Mouse (Mus musculus) heart, embryonic 12.5 days (tissue): ENCODE measurements around the gene Gabarap. TPM values are rescaled to one million over a fixed set of nuclear protein-coding genes. Genes with fewer than 3 reads are reported as not detected.
A peak's percentile ranks its signal among the peaks of the same experiment; 100 is the strongest.

ENCODE experiments used
- ATAC-seq: fragments of 200-750 bp; cut with Nextera tagmentation; 2 replicates; pipeline ENCODE4 v1.8.0; 2017; ENCODE audit warnings: moderate TSS enrichment, moderate library complexity; ENCODE audit not compliant: insufficient number of reproducible peaks, low FRiP score
- H3K27ac ChIP-seq: fragments of 300-500 bp; sonication (generic); 2 replicates; pipeline ENCODE4 v1.5.1; 2016; ENCODE audit warnings: mild to moderate bottlenecking, moderate library complexity; ENCODE audit not compliant: poor library complexity, severe bottlenecking
- H3K27me3 ChIP-seq: fragments of 300-500 bp; sonication (generic); replicated peaks from 2 replicates; pipeline ENCODE4 v1.6.1; 2016; ENCODE audit warnings: mild to moderate bottlenecking, moderate library complexity
- H3K36me3 ChIP-seq: fragments of 300-500 bp; sonication (generic); 2 replicates; pipeline ENCODE4 v1.6.1; 2016; ENCODE audit warnings: mild to moderate bottlenecking, moderate library complexity
- H3K4me1 ChIP-seq: fragments of 300-500 bp; sonication (generic); replicated peaks from 2 replicates; pipeline ENCODE4 v1.6.1; 2016; ENCODE audit warnings: mild to moderate bottlenecking
- H3K4me2 ChIP-seq: fragments of 300-500 bp; sonication (generic); 2 replicates; pipeline ENCODE4 v1.6.1; 2016; ENCODE audit warnings: mild to moderate bottlenecking, moderate library complexity
- H3K4me3 ChIP-seq: fragments of 300-500 bp; sonication (generic); 2 replicates; pipeline ENCODE4 v1.5.1; 2016; ENCODE audit warnings: mild to moderate bottlenecking
- H3K9ac ChIP-seq: fragments of 300-500 bp; sonication (generic); 2 replicates; pipeline ENCODE4 v1.6.1; 2016; ENCODE audit warnings: mild to moderate bottlenecking, moderate library complexity
- H3K9me3 ChIP-seq: fragments of 300-500 bp; sonication (generic); replicated peaks from 2 replicates; pipeline ENCODE4 v1.6.1; 2016; ENCODE audit warnings: mild to moderate bottlenecking, moderate library complexity
- WGBS: fragments of 180-500 bp; shearing (Covaris S2); methylation state at CpG from one replicate; pipeline ENCODE4 v1.1.7; 2016; 5-methylcytosine and 5-hydroxymethylcytosine counted together
- polyA plus RNA-seq: library from polyadenylated mRNA; unstranded; fragments of >200 nt; fragmentation: Nextera tagmentation; extraction: Ambion mirVana; gene quantifications from 2 replicates; pipeline ENCODE4 v1.2.1, GENCODE M21; 2016

The Gabarap gene
- 445 and 451 TPM in 2 replicates for polyA plus RNA-seq

DNA sequence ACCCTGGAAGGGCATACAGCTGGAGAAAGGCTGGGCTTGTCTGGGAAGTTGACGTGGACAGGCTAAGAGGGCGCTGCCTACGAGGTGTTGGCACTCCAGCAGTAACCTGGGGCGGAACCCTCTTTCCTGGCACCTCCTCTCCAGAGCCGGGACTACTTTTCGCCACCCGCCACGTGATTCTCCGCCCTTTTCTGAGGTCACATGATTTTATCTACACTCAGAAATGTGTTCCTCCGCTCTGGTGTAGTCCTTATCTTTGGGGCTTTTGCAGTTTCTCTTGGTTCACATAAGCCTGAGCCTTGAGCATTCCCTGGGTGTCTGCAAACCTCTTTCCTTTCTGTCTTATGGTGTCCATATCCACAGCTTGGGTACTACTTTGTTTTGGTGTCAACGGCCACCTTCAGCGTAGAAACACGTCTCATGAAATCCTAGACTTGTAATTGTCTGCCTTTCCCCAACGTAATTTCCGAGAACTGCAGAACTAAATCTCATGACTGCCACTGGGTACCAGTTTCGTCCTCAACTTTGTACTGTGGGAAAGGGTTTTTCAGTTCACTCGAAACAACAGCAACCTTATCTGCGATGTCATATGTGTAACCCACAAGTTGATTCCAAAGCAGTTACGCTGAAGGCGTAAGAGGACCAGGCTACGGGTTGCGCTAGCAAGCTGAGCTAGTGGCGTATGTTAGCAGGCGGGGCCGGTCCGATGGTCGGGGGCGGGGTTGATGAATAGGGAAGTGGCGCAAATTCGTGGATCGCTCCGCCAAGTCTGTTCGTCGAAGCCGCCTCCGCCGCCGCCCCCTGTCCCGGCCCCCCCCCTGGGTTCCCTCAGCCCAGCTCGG lies at the start of gene Gabarap:
Gene Gabarap, plus strand, starts transcription at position 294 of the 842 bp plus-strand sequence.
- peak within 1 kb of the TSS; percentile 90 for H3K9ac ChIP-seq
- ATAC-seq: peak; percentile 85
- peaks cover 19% of the 10 kb centered on the region for H3K4me1 ChIP-seq
- WGBS: under 1% methylated on average over 40 of the region's 40 CpGs
- peak within 1 kb of the TSS; percentile 74 for H3K4me2 ChIP-seq
- H3K27ac ChIP-seq: peak within 1 kb of the TSS; percentile 95
- H3K36me3 ChIP-seq: peaks cover 62% of the 10 kb centered on the region
- peak within 1 kb of the TSS; percentile 70 for H3K4me3 ChIP-seq
- no peaks in the 10 kb centered on the region for H3K27me3 ChIP-seq
- no peaks in the 10 kb centered on the region for H3K9me3 ChIP-seq

DNA sequence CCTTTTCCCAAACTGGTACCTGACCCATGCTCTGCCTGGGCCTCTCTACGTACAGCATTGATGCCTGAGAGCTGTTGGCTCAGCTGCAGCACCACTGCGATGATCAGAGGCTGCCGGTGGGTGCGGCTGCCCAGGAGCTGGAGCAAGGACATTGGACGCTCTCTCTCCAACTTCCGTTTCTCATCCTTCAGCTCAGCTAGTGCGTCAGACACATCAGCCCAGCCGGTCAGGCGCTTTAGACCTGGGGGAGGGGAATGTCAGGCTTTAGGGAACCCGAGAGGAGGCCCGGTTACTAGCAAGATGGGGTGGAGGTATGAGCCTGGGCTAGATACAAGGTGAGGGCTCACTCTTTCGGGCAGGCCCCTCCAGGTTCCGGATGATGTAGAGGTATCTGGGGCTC lies 45.7 kb upstream of the Gabarap start:
- H3K4me1 ChIP-seq: peaks cover 29% of the 10 kb centered on the region

DNA sequence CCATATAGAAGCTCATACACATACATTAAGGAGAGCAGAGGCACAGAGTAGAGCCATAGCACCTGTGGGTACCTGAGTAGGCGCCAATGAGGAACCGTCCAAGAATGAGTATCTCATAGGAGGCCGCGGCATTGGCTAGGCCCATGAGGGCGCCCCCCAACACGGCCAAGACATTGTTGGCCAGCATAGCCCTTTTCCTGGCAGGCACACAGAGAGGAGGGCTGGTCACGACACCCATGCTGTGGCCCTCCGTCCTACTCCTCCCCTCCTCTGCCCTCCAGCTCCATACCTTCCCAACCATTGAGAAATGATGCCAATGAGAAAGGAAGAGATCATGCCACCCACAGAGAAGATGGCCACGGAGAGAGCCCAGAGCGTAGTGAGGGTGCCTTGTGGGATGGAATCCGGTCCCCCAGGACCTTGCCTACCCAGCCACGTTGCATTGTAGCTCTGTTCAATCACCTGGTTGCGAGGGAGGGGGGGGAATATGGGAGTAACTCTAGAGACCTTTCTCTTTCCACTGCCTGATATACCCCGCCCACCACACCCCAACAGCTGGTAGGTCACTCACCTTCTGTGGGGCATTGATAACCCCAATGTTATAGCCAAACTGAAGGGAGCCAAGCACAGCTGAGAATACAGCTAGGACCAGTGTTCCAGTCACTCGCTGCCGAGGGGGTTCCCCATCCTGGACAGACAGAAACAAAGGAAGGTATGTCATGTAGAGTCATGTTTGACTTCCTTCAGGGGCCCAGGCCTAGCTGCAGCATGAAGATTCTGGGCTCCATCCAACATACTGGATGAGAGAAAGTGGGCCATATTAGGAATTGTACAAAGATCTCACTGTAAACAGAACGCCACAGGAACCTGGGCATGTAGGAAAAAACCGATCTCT lies 44.7 kb upstream of the Gabarap start:
- Histone ChIP-seq H3K27me3 (peaks cover 12% of the 10 kb centered on the region; the same call in 1 of the 2 replicates), H3K4me2 (peak overlapping the region; percentile 81), H3K4me1 (peaks cover 29% of the 10 kb centered on the region), H3K9ac (0 out of 2 replicates have a peak overlapping the region, but pooled peaks have one; percentile 60), H3K9me3 (no peaks in the 10 kb centered on the region), H3K36me3 (peaks cover 41% of the 10 kb centered on the region), H3K4me3 (peak overlapping the region; percentile 59), H3K27ac (peak overlapping the region; percentile 89)
- 87% methylated on average over 18 of the region's 18 CpGs for WGBS
- ATAC-seq: peak; percentile 41; the same call in 1 of the 2 replicates

More for the DNA sequence above, 45.7 kb upstream of the Gabarap start:
- Histone ChIP-seq H3K27me3 (peaks cover 17% of the 10 kb centered on the region), H3K4me2 (no peak overlapping the region), H3K27ac (no peak overlapping the region), H3K9ac (0 out of 2 replicates have a peak overlapping the region, but pooled peaks have one; percentile 16), H3K4me3 (no peak overlapping the region), H3K9me3 (no peaks in the 10 kb centered on the region), H3K36me3 (peaks cover 41% of the 10 kb centered on the region)
- ATAC-seq: no peak
- WGBS: 65% methylated on average over 13 of the region's 13 CpGs

DNA sequence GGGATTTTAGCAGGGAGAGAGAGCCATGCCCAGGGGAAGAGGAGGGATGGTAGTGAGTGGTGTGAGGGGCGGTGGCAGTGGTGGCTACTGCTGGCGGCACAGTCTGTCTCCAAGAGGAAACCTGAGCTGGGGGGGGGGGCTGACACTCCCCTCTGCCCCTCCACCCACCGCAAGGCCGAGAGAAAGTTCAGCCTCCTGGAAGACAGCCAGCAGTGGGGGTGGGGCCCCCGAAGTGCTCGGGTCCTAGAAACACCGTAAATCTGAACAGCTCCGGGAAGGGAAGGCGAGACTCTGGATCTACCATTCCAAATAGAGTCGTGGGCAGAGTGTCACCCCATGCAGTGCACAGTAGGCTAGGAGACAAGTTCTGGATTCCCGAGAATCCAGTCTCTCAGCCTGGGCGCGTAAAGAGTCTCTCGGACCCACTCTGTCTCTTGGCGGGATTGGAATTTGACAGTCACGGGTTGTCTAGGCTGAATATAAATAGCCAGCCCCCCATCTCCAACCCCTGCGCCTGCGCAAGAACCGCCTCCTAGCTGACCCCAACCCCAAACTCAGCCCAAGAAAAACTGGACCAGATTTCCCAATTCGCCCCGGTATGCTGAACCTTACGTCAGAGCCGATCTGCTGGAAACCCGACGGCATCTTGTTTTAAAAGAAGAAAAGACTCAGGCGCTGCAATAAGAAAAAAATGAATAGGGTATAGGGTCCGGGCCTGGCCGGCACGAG lies 43.4 kb upstream of the Gabarap start:
- Histone ChIP-seq H3K4me2 (peak overlapping the region; percentile 81), H3K4me3 (peak overlapping the region; percentile 59), H3K27ac (peak overlapping the region; percentile 89), H3K9me3 (no peaks in the 10 kb centered on the region), H3K36me3 (peaks cover 36% of the 10 kb centered on the region), H3K27me3 (peaks cover 12% of the 10 kb centered on the region), H3K9ac (peak overlapping the region; percentile 60), H3K4me1 (peaks cover 29% of the 10 kb centered on the region)
- peak; percentile 65 for ATAC-seq
- WGBS: 3% methylated on average over 29 of the region's 29 CpGs

DNA sequence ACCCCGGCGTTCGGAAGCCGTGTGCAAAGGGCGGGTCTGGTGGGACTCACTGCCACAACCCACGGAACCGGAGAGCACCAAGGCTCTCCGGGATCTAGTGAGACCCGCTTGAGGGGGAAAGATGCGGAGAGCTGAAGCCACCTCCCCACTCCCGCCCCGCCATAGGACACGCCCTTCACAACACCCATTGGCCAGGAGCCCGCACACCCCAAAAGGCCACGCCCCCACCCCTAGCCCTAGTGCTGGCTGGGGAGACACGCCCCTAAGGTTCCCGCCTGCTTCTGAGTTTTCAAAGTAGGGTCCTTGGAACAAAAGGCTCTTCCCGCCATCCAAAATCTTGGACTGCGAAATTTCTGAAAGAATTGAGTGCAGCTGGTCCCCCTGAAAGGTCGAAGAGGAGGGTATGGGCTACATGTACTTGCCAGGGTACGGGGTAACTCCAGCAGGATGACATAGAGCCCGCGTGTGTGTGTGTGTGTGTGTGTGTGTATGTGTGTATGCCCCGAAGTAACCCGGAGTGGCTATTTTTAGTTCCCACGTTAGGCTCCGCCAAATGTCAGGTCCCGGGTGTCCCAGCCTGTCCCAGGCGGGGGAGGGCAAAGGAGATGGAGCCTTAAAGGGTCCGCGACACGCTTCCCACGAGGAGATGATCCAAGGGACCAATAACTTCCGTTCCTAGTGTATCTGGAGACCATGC lies 42.7 kb upstream of the Gabarap start, which contains the start of gene Slc2a4:
Gene Slc2a4, minus strand, starts transcription at position 123 of the 697 bp plus-strand sequence.
- Histone ChIP-seq H3K4me2 (peak within 1 kb of the TSS; percentile 81), H3K4me3 (peak within 1 kb of the TSS; percentile 59), H3K27ac (peak within 1 kb of the TSS; percentile 89), H3K4me1 (peaks cover 32% of the 10 kb centered on the region), H3K27me3 (peaks cover 7% of the 10 kb centered on the region), H3K9me3 (no peaks in the 10 kb centered on the region), H3K9ac (peak within 1 kb of the TSS; percentile 60), H3K36me3 (peaks cover 29% of the 10 kb centered on the region)
- ATAC-seq: peak; percentile 95
- under 1% methylated on average over 34 of the region's 34 CpGs for WGBS

DNA sequence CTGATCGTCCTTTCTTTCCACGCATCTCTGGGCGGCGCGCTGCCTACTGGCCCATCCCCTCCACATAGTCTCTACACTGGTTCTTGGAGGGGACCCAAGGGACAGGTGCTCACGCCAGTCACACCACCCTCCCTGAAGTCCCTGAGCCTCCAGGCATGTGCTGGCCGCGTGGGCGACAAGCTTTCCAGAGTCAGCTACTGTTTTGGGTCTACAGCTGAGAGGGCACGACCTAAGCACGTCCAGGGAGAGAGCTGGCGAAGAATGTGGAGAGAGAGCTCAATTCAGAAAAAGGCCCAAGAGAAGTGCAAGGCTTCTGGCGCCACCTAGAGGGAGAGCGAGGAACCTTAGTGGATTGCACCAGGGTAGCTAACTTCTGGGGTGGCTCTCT lies 42.2 kb upstream of the Gabarap start:
- peak overlapping the region; percentile 81 for H3K4me2 ChIP-seq
- H3K9me3 ChIP-seq: no peaks in the 10 kb centered on the region
- H3K27me3 ChIP-seq: peaks cover 7% of the 10 kb centered on the region
- H3K36me3 ChIP-seq: peaks cover 25% of the 10 kb centered on the region
- H3K27ac ChIP-seq: peak overlapping the region; percentile 89
- WGBS: under 1% methylated on average over 14 of the region's 14 CpGs
- H3K4me3 ChIP-seq: peak overlapping the region; percentile 59
- peak overlapping the region; percentile 60 for H3K9ac ChIP-seq
- ATAC-seq: 0 out of 2 replicates have a peak, but pooled peaks have one; percentile 31
- H3K4me1 ChIP-seq: peaks cover 38% of the 10 kb centered on the region

DNA sequence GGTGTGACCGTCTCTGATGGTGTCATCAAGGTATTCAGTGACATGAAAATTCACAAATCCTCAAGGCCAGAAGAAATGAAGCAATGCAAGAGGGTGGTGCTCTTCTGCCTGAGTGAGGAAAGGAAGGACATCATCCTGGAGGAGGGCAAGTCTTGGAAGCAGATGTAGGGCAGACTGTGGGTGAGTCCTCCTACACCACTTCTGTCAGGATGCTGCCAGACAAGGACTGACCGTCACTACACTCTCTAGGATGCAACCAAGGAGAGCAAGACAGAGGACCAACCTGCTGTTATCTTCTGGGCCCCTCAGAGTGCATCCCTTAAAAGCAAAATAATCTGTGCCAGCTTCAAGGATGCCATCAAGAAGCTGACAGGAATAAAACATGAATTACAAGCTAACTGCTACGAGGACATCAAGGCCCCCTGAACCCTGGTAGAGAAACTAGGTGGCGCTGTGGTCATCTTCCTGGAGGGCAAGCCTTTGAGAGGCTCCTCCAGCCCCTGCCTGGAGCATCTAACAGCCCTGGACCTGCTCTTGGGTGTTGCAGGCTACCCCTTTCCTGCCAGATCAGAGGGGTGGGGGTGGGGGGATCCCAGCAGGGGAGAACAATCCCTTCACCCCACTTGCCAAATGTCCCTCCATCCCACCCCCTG lies 40.0 kb upstream of the Gabarap start:
- Histone ChIP-seq H3K4me2 (no peak overlapping the region), H3K4me3 (no peak overlapping the region), H3K27me3 (peaks cover 4% of the 10 kb centered on the region), H3K36me3 (0 out of 2 replicates have a peak, but pooled peaks cover 3% of the 10 kb centered on the region), H3K9me3 (no peaks in the 10 kb centered on the region), H3K9ac (no peak overlapping the region), H3K4me1 (peaks cover 34% of the 10 kb centered on the region), H3K27ac (no peak overlapping the region)
- no peak for ATAC-seq
- WGBS: 38% methylated on average over 4 of the region's 4 CpGs

DNA sequence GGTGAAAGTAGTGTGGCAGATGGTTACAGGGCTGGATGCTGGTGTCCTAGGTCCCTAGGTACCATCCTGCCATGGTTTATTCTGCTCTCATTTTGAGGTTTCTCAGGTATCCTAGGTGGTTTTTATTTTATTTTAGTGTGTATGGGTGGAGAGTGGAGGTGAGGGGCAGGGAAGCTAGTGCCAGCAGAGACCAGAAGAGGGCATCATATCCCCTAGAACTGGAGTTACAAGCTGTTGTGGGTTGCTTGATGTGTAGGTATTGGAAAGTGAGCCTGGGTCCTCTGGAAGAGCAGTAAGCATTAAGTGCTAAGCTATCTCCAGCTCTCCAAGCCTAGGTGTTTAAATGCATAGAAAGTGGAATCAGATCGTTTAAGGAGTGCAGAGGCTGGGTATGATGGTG lies 38.7 kb upstream of the Gabarap start:
- no peaks in the 10 kb centered on the region for H3K36me3 ChIP-seq
- H3K27ac ChIP-seq: no peak overlapping the region
- WGBS: 34% methylated on average over 1 of the region's 1 CpGs
- no peak overlapping the region for H3K4me3 ChIP-seq
- peaks cover 4% of the 10 kb centered on the region; the same call in 1 of the 2 replicates for H3K27me3 ChIP-seq
- H3K4me2 ChIP-seq: no peak overlapping the region
- H3K9ac ChIP-seq: no peak overlapping the region
- peaks cover 21% of the 10 kb centered on the region for H3K4me1 ChIP-seq
- no peak for ATAC-seq
- H3K9me3 ChIP-seq: no peaks in the 10 kb centered on the region

DNA sequence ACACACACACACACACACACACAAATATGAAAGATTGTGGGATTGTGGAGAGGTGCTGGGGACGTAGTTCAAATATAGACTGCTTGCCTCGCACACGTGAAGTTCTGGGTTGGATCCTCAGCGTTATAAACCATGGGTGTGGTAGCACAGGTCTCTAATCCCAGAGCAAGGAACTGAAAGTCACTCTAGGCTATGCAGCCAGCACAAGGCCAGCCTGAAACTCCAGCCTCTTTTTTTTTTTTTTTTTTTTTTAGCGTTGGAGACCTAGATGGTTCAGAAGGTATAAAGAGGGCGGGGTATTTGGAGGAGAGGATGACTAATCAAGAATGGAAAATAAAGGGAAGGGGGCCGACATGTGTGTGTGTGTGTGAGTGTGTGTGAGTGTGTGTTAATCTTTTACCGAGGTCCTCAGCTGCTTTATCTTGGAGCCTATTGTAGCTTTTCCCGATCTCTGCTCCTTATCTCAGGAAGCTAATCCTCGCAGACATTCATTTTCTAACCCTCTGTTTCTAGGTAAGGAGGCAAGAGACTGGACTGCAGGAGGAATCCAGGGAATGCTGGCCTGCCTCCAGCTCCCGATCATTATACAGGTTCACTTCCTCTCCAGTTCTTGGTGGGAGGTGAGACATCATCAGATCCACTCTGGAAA lies 37.6 kb upstream of the Gabarap start:
- no peak overlapping the region for H3K9ac ChIP-seq
- H3K27me3 ChIP-seq: peaks cover 9% of the 10 kb centered on the region; the same call in 1 of the 2 replicates
- WGBS: 31% methylated on average over 11 of the region's 11 CpGs
- H3K9me3 ChIP-seq: no peaks in the 10 kb centered on the region
- no peak for ATAC-seq
- H3K36me3 ChIP-seq: no peaks in the 10 kb centered on the region
- no peak overlapping the region for H3K27ac ChIP-seq
- H3K4me1 ChIP-seq: peaks cover 16% of the 10 kb centered on the region
- H3K4me3 ChIP-seq: no peak overlapping the region
- H3K4me2 ChIP-seq: no peak overlapping the region
